Mouse (Mus musculus) bone marrow, adult 2 months (tissue): ENCODE data around the gene Mrps35.

Source experiments
- CTCF ChIP-seq: fragments of 200-500 bp; IDR thresholded peaks from 2 replicates; pipeline ENCODE4 v1.5.1; 2011; ENCODE audit warnings: low read length, control low read depth; ENCODE audit not compliant: control insufficient read depth, insufficient read depth
- POLR2A ChIP-seq: fragments of 200-500 bp; IDR thresholded peaks from 2 replicates; pipeline ENCODE4 v1.6.1; 2011; ENCODE audit warnings: low read depth, mild to moderate bottlenecking, control low read depth, low read length, borderline replicate concordance; ENCODE audit not compliant: control insufficient read depth

DNA sequence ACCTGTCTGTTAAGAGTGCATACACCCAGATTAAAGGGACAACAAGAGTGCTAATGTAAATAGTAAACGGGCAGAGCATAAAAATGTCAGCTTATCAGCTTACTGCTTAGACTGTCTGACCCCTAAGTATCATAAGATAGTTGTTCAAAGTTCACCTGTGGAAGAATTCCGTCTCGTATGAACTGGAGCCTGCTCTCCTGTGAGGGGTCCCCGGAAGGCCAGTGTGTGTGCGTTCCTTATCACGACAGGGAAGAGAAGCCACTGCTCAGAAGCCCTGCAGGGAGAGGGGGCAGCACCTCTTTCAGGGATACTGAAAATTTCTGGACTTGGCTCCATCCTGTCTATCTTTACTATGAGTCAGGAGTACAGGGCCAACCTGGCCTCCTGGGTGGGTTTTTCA is 45.6 kb upstream of the Mrps35 start:
- no peak for TF ChIP-seq POLR2A
- TF ChIP-seq CTCF: no peak
